Mouse (Mus musculus) liver, adult 2 months (tissue): ENCODE results near the gene Slc50a1.

Source experiments
- CTCF ChIP-seq: fragments of 200-500 bp; IDR thresholded peaks from 2 replicates; pipeline ENCODE4 v1.5.1; 2011; ENCODE audit warnings: low read depth, low read length, control low read depth
- POLR2A ChIP-seq: fragments of 200-500 bp; IDR thresholded peaks from 2 replicates; pipeline ENCODE4 v1.6.1; 2011; ENCODE audit warnings: low read length, control low read depth; ENCODE audit not compliant: insufficient read depth; ENCODE audit errors: extremely low read depth

- TF ChIP-seq CTCF = no peak
- TF ChIP-seq POLR2A = no peak
These were observed 21.5 kb upstream of the Slc50a1 start for GRCm38 (mm10) chr3:89291874-89292273.
